Mouse (Mus musculus) testis, adult 2 months (tissue): ENCODE measurements at regions not wholly inside any gene's neighbourhood (a gene's known extent, or its start where the extent isn't known, plus 50 kb on each side); places are given as distances from the start of the nearest gene placed in this dataset.

Experiments
- CTCF ChIP-seq: fragments of 200-500 bp; IDR thresholded peaks from 2 replicates; pipeline ENCODE4 v1.5.1; 2012; ENCODE audit warnings: low read depth, mild to moderate bottlenecking, inconsistent platforms, low read length, moderate library complexity; ENCODE audit not compliant: control insufficient read depth, insufficient read depth, insufficient replicate concordance
- POLR2A ChIP-seq: fragments of 200-500 bp; IDR thresholded peaks from 2 replicates; pipeline ENCODE4 v1.6.1; 2012; ENCODE audit warnings: low read depth, mild to moderate bottlenecking, inconsistent platforms, low read length, moderate library complexity; ENCODE audit not compliant: control insufficient read depth

DNA sequence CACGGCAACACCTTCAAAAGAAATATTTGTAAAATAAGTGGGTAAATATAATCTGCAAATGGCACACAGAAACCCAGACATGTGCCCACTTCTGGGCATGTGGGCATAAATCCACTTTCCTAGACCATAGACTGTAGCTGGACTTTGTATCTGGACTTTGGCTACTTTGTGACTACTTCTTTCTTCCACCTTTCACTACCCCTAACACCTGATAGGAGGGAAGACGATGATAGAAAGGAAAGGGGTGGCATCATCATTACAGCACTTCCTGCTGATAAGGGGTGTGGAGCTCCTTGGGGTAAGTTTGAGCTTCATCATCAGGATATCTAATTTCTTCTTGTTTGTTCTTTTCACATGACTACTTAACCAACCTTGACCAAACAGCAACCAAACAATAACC lies 326.7 kb upstream of the Shh start:
- no peak for TF ChIP-seq CTCF
- TF ChIP-seq POLR2A = no peak
